Mouse (Mus musculus): ENCODE results near the gene Trim69.

Trim69 gene

GRCm38 (mm10) chr2:122152850-122153249 lies 7.7 kb upstream of the Trim69 start:
- no peak for DNase-seq (ENCODE audit: extremely low read depth, low read depth, low spot score)

DNA sequence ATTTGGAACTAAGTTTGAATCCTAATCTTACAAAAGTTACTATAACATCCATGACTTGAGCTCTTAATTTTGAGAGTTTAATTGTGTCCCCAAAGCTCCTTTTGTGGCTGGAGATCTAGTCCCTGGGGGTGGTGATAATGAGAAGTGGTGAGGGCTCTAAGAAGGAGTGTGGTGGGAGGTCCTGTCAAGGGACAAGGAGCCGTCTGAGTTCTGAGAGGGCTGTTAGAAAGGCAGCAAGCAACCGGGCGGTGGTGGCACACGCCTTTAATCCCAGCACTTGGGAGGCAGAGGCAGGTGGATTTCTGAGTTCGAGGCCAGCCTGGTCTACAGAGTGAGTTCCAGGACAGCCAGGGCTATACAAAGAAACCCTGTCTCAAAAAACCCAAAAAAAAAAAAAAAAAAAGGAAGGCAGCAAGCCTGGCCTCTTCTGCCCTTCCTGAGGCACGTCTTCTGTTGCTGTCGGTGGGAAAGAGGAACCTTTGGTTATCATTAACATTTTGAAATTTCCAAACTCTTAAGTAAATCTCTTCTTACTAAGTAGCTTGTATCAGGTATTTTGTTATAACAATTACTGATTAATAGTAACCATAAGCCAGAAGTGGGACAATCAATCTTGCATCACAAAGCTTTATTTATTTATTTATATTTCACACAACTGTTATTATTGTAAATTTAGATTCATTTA lies 6.7 kb upstream of the Trim69 start:
- no peak for DNase-seq (ENCODE audit: extremely low read depth, low read depth, low spot score)

DNA sequence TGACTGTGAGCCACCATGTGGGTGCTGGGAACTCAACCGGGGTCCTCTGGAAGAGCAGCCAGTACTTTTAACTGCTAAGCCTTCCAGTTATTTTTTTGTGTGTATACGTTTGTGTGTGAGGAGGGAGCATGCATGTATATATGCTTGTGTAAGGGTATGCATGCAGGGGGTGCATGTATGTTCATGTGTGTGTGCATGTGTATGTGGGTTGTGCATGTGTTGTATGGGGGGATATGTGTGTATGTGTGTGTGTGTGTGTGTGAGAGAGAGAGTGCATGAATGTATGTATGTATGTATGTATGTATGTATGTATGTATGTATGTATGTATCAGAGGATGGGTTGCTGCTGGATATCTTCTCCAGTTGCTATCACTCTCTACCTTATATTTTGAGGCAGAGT lies 6.0 kb upstream of the Trim69 start:
- no peak for DNase-seq (ENCODE audit: extremely low read depth, low read depth, low spot score)

GRCm38 (mm10) chr2:122155292-122155691 lies 5.2 kb upstream of the Trim69 start:
- no peak for DNase-seq (ENCODE audit: extremely low read depth, low read depth, low spot score)

DNA sequence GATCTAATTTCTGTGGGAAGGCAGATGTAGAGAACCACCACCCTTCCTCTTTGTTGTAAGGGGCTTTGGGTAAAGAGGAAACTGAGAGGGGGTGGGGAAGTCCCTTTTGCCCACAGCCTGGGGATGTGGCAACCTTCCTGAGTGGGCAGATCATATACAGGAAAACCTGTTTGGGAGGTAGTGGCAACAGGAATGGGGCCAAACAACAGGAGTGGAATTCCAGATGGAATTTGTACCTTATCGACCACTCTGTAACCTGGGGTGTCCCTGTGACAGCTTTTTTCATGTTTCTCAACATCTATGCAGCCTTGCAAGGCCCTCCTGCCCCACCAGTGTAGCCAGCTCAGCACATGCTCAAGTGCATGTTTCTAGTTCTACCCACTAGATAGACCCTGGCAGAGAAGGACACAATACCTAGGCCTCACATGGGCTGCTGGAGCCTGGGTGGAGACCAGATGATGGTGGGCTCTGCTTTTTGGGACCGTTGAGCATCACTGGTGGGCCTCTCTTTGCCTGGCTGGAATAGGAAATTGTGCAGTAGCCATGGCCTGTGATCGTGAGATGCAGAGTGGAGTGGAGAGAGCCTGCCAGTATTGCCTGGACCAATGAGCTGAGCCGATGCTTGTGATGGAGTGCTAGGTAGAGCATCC lies 4.3 kb upstream of the Trim69 start:
- no peak for DNase-seq (ENCODE audit: extremely low read depth, low read depth, low spot score)

GRCm38 (mm10) chr2:122157561-122157960 lies 2.9 kb upstream of the Trim69 start:
- no peak for DNase-seq (ENCODE audit: extremely low read depth, low read depth, low spot score)

DNA sequence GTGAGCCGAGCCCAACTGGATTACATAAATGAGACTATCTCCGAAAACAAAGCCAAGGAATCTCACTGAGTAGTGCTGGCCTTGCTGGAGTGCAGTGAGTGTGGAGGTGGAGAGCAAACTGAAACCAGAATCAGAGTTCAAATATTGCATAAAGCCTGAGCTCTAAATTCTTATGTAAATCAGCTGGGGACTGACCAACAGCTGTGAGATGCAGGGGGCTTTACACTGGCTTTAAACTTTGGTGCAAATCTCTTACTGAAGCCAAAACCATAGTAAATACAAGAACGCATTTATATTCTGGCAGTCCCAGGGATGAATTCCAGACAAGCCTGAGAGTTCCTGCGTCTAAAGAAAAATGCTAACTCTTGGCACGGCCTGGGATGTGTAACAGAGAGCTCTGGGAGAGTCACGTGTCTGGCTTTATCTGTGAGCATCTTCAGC lies 2.1 kb upstream of the Trim69 start:
- peak; percentile 83 for DNase-seq (ENCODE audit: extremely low read depth, low read depth, low spot score)

- DNase-seq (ENCODE audit: extremely low read depth, low read depth, low spot score), result no peak
These were observed 833 bp upstream of the Trim69 start for GRCm38 (mm10) chr2:122159667-122160066.

- DNase-seq (ENCODE audit: extremely low read depth, low read depth, low spot score), result no peak
These were observed 1.0 kb downstream of the Trim69 start for GRCm38 (mm10) chr2:122161542-122161941.

DNA sequence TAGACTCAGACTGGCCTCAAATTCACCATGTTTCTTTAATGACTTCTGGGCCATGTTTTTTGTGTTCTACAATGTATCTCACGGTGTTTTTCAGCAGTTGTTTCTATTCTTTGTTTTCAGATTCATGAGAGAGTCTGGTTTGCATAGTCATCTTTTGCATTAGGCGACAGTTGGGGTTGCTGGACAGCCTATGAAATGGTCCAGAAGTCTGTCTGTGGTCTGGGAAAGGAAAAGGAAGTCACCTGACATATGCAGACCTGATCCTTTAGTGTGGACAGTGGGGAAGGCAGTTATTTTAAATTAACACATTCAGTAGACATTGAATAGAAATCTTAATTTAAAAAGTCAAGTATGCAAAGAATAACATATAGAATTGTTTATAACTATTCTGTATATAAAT lies 2.0 kb downstream of the Trim69 start:
- no peak for DNase-seq (ENCODE audit: extremely low read depth, low read depth, low spot score)

DNA sequence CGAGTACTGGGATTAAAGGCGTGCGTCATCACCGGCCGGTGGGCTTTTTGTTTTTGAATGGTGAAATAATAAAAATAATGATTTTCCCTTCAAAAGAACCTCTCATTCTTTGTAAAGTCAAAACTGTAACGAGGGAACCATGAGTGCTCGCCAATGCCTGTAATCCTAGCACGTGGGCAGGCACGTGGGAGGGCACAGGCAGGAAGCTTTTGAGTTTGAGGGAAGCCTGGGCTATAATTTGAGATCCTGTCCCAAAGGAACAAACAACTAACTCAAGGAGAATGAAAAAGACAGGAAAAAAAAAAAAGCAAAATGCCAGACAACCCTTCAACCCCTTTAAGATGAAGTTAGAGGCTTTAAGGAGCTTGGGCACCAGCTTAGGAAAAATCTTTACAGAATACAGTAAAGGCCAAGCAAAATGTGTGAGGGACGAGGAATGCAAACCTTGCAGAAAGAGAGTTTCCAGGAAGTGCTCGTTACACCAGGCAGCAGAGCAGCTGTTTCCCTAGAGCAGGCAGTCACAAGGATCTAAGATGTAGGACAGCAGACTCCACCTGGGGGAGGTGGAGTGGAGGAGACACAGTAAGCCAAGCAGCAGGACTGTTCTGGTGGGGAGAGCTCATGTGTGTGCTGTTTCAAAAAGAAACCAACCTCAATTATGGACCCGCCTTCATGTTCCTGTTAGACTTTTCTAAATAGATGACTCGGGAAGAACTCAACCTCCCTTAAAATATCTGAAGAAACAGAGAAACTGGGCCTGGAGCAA lies 3.1 kb downstream of the Trim69 start:
- DNase-seq (ENCODE audit: extremely low read depth, low read depth, low spot score), result no peak

DNA sequence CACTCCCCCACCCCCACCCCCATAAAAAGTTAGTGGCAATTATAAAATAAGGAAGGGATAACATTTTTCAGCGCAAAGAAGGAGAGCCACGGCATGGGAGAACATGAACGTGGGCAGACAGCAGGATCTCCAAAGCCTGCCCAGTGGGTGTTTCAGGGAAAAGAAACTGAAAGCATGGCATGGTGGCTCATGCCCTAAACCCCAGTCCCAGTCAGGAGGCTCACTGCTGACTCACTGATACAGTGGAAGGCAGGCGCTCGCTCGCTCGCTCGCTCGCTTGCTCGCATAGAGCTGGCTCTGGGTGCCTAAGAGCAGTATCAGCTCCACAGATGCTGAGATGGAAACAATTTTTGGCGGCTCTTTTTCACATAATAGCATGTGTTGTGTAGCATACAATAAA lies 3.8 kb downstream of the Trim69 start:
- no peak for DNase-seq (ENCODE audit: extremely low read depth, low read depth, low spot score)

GRCm38 (mm10) chr2:122171292-122171691 lies 10.8 kb downstream of the Trim69 start:
- DNase-seq (ENCODE audit: extremely low read depth, low read depth, low spot score), result no peak

DNA sequence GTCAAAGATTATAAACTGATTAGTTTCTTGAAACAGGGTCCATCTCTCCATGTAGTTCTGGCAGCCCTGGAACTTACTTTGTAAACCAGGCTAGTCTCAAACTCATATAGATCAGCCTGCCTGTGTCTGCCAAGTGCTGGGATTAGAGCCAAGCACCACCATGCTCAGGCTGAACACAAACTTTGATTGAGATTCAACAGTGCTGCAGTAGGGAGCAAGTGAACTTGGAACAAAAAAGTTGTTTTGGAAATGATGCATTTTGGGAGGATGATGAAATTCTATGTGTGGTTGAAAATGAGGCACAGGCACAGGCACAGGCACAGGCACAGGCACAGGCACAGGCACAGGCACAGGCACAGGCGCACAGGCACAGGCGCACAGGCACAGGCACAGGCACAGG lies 11.7 kb downstream of the Trim69 start:
- DNase-seq (ENCODE audit: extremely low read depth, low read depth, low spot score), result no peak

- DNase-seq (ENCODE audit: extremely low read depth, low read depth, low spot score), result no peak
These were observed 19.7 kb downstream of the Trim69 start for GRCm38 (mm10) chr2:122180051-122180822.

DNA sequence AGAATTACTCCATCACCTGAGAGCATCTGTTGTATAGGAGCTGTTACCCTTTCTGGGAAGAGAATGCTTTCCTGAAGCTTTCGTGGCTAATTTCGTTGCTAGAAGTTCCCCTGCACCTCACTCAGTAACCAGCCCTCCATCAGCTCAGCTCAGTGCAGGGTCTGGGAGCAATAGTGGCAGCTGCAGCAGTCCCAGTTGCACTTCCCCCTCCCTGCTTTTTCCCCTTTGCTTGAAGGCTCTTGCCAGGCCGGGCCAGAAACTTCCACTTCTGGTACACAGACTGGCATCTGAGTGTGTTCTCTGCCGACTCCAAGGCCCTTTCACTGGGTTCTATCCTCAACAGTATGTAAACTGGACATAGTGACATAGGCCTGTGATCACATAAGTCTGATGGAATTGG lies 24.6 kb downstream of the Trim69 start:
- DNase-seq (ENCODE audit: extremely low read depth, low read depth, low spot score), result no peak

- no peak for DNase-seq (ENCODE audit: extremely low read depth, low read depth, low spot score)
These were observed 25.6 kb downstream of the Trim69 start, which contains the start of the genes Patl2 and Terb2 for GRCm38 (mm10) chr2:122186106-122186505. Patl2 (minus strand) TSS chr2:122186189. Terb2 (plus strand) TSS chr2:122186272.

DNA sequence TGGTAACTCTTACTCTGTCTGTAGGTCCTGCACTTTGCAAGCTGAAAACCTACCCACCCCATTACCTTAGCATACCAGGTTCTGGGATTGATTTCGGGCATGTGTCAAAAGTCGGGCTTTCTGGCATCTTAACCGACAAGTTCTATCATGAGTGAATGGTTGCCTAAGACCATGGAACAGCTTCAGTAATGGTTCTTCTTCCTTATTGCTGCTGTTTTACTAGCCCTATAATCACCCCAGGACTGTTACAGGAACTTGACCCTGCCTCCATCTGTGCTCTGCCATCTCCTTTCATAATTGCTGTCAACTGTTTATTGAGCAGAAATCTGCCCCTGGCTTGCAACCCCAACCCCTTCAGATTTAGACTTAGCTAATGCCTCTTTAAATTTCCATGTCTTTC lies 26.3 kb downstream of the Trim69 start:
- DNase-seq (ENCODE audit: extremely low read depth, low read depth, low spot score), result peak; percentile 65

- no peak for DNase-seq (ENCODE audit: extremely low read depth, low read depth, low spot score)
These were observed 31.3 kb downstream of the Trim69 start for GRCm38 (mm10) chr2:122191849-122192248.

GRCm38 (mm10) chr2:122194509-122194929 lies 34.0 kb downstream of the Trim69 start:
- no peak for DNase-seq (ENCODE audit: extremely low read depth, low read depth, low spot score)

GRCm38 (mm10) chr2:122201501-122201900 lies 41.0 kb downstream of the Trim69 start:
- peak; percentile 16 for DNase-seq (ENCODE audit: extremely low read depth, low read depth, low spot score)
